Mouse (Mus musculus): ENCODE data around the gene Kif18b. TPM values are rescaled to one million over a fixed set of nuclear protein-coding genes. Genes with fewer than 3 reads are reported as not detected.

Gene Kif18b
- polyA plus RNA-seq, 1 experiment, result not detected

- Histone ChIP-seq H3K4me1 (ENCODE audit: control insufficient read depth, insufficient read depth, low read length) (peaks cover 35% of the 10 kb centered on the region), H3K4me3 (ENCODE audit: insufficient read depth, low read depth, low read length) (no peak overlapping the region), H3K27ac (ENCODE audit: insufficient read depth, low read depth, low read length) (no peak overlapping the region)
- no peak for TF ChIP-seq CTCF (IDR thresholded peaks at IDR 0.05; ENCODE audit: insufficient read depth, low read depth, low read length)
- no peak for TF ChIP-seq POLR2A (IDR thresholded peaks at IDR 0.05; ENCODE audit: insufficient read depth, low read depth, low read length)
- WGBS, result 89% methylated on average over 1 of the region's 1 CpGs
Observed at GRCm38 (mm10) chr11:102958870-102959269, 33.9 kb upstream of the Kif18b start.

- peaks cover 31% of the 10 kb centered on the region for H3K4me1 ChIP-seq (ENCODE audit: control insufficient read depth, insufficient read depth, low read length)
- no peak overlapping the region for H3K4me3 ChIP-seq (ENCODE audit: insufficient read depth, low read depth, low read length)
- WGBS, result 94% methylated on average over 6 of the region's 6 CpGs
- no peak overlapping the region for H3K27ac ChIP-seq (ENCODE audit: insufficient read depth, low read depth, low read length)
- TF ChIP-seq POLR2A (IDR thresholded peaks at IDR 0.05; ENCODE audit: insufficient read depth, low read depth, low read length) (no peak), CTCF (IDR thresholded peaks at IDR 0.05; ENCODE audit: insufficient read depth, low read depth, low read length) (no peak)
Observed at GRCm38 (mm10) chr11:102958431-102958830, 33.5 kb upstream of the Kif18b start.

- Histone ChIP-seq H3K4me1 (ENCODE audit: control insufficient read depth, insufficient read depth, low read length) (peaks cover 28% of the 10 kb centered on the region), H3K27ac (ENCODE audit: insufficient read depth, low read depth, low read length) (no peak overlapping the region), H3K4me3 (ENCODE audit: insufficient read depth, low read depth, low read length) (no peak overlapping the region)
- TF ChIP-seq CTCF (IDR thresholded peaks at IDR 0.05; ENCODE audit: insufficient read depth, low read depth, low read length) (no peak), POLR2A (IDR thresholded peaks at IDR 0.05; ENCODE audit: insufficient read depth, low read depth, low read length) (no peak)
- WGBS, result 77% methylated on average over 8 of the region's 8 CpGs
Observed at GRCm38 (mm10) chr11:102957692-102958091, 32.8 kb upstream of the Kif18b start.

- H3K4me3 ChIP-seq (ENCODE audit: insufficient read depth, low read depth, low read length), result no peak overlapping the region
- H3K4me1 ChIP-seq (ENCODE audit: control insufficient read depth, insufficient read depth, low read length), result peaks cover 28% of the 10 kb centered on the region
- TF ChIP-seq CTCF (IDR thresholded peaks at IDR 0.05; ENCODE audit: insufficient read depth, low read depth, low read length) (no peak), POLR2A (IDR thresholded peaks at IDR 0.05; ENCODE audit: insufficient read depth, low read depth, low read length) (no peak)
- WGBS, result 35% methylated on average over 16 of the region's 16 CpGs
- peak overlapping the region; percentile 1; the same call in 1 of the 2 replicates for H3K27ac ChIP-seq (ENCODE audit: insufficient read depth, low read depth, low read length)
Observed at GRCm38 (mm10) chr11:102956962-102957614, 32.2 kb upstream of the Kif18b start.

GRCm38 (mm10) chr11:102952922-102953321, 28.0 kb upstream of the Kif18b start:
- H3K4me1 ChIP-seq (ENCODE audit: control insufficient read depth, insufficient read depth, low read length), result peaks cover 36% of the 10 kb centered on the region
- no peak for TF ChIP-seq CTCF (IDR thresholded peaks at IDR 0.05; ENCODE audit: insufficient read depth, low read depth, low read length)
- TF ChIP-seq POLR2A (IDR thresholded peaks at IDR 0.05; ENCODE audit: insufficient read depth, low read depth, low read length), result no peak
- no peak overlapping the region for H3K27ac ChIP-seq (ENCODE audit: insufficient read depth, low read depth, low read length)
- no peak overlapping the region for H3K4me3 ChIP-seq (ENCODE audit: insufficient read depth, low read depth, low read length)
- 48% methylated on average over 6 of the region's 6 CpGs for WGBS

- H3K27ac ChIP-seq (ENCODE audit: insufficient read depth, low read depth, low read length), result no peak overlapping the region
- H3K4me1 ChIP-seq (ENCODE audit: control insufficient read depth, insufficient read depth, low read length), result peaks cover 32% of the 10 kb centered on the region
- WGBS, result 7% methylated on average over 51 of the region's 51 CpGs
Observed at GRCm38 (mm10) chr11:102948043-102948961, 23.4 kb upstream of the Kif18b start.

GRCm38 (mm10) chr11:102946992-102947343, 22.0 kb upstream of the Kif18b start:
- Histone ChIP-seq H3K27ac (ENCODE audit: insufficient read depth, low read depth, low read length) (no peak overlapping the region), H3K4me3 (ENCODE audit: insufficient read depth, low read depth, low read length) (no peak overlapping the region), H3K4me1 (ENCODE audit: control insufficient read depth, insufficient read depth, low read length) (peaks cover 29% of the 10 kb centered on the region)
- 37% methylated on average over 8 of the region's 8 CpGs for WGBS
- no peak; the same call in 1 of the 2 replicates for TF ChIP-seq CTCF (IDR thresholded peaks at IDR 0.05; ENCODE audit: insufficient read depth, low read depth, low read length)
- no peak for TF ChIP-seq POLR2A (IDR thresholded peaks at IDR 0.05; ENCODE audit: insufficient read depth, low read depth, low read length)

More at GRCm38 (mm10) chr11:102948043-102948961, 23.4 kb upstream of the Kif18b start:
- TF ChIP-seq POLR2A (IDR thresholded peaks at IDR 0.05; ENCODE audit: insufficient read depth, low read depth, low read length), result no peak; the same call in 1 of the 2 replicates
- TF ChIP-seq CTCF (IDR thresholded peaks at IDR 0.05; ENCODE audit: insufficient read depth, low read depth, low read length), result no peak
- H3K4me3 ChIP-seq (ENCODE audit: insufficient read depth, low read depth, low read length), result peak overlapping the region; percentile 36

- Histone ChIP-seq H3K27ac (ENCODE audit: insufficient read depth, low read depth, low read length) (no peak within 1 kb of the TSS), H3K4me3 (ENCODE audit: insufficient read depth, low read depth, low read length) (peak within 1 kb of the TSS; percentile 7), H3K4me1 (ENCODE audit: control insufficient read depth, insufficient read depth, low read length) (peaks cover 29% of the 10 kb centered on the region)
- TF ChIP-seq CTCF (IDR thresholded peaks at IDR 0.05; ENCODE audit: insufficient read depth, low read depth, low read length), result no peak
- WGBS, result under 1% methylated on average over 87 of the region's 87 CpGs
Observed at GRCm38 (mm10) chr11:102946265-102946991, 21.5 kb upstream of the Kif18b start, which contains the start of gene C1ql1. Gene C1ql1, minus strand, starts transcription at chr11:102946688.

Data from olfactory bulb, adult 2 months (tissue).